Mouse (Mus musculus) ES-E14 (cell line): ENCODE results near the gene Ddx23.

Experiments
- CHD2 ChIP-seq: IDR thresholded peaks from 2 replicates; pipeline ENCODE4 v1.6.1; 2014; ENCODE audit warnings: mild to moderate bottlenecking, low read depth, low read length, inconsistent platforms
- HCFC1 ChIP-seq: IDR thresholded peaks from 2 replicates; pipeline ENCODE4 v1.6.1; 2012; ENCODE audit warnings: low read length, inconsistent platforms, borderline replicate concordance; ENCODE audit not compliant: insufficient read depth

- TF ChIP-seq CHD2 (peak; percentile 85), HCFC1 (no peak; the same call in 1 of the 2 replicates)
Measured at GRCm38 (mm10) chr15:98617176-98617537, 45.5 kb downstream of the Ddx23 start.
